Mouse (Mus musculus) liver, adult 2 months (tissue): ENCODE measurements around the gene Armh4.

Experiments
- CTCF ChIP-seq: fragments of 200-500 bp; IDR thresholded peaks from 2 replicates; pipeline ENCODE4 v1.5.1; 2011; ENCODE audit warnings: low read depth, low read length, control low read depth
- POLR2A ChIP-seq: fragments of 200-500 bp; IDR thresholded peaks from 2 replicates; pipeline ENCODE4 v1.6.1; 2011; ENCODE audit warnings: low read length, control low read depth; ENCODE audit not compliant: insufficient read depth; ENCODE audit errors: extremely low read depth

DNA sequence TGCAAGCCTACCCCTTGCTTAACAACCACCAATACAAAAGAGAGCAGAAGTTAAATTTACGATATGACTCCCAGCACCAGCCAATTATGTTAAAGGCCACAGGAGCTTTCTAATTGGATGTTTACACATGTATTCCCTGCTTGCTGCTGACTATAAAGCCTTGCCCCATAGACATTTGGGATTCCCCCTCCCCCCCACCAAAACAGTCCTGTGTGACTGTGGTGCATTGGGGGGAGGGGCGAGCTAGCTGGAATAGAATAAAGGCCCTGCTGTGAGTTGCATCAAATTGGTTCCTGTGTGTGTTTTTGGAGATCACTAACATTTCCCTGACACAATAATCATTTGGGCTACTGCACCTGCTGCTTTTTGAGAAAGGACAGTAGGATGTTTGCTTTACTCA lies 106.6 kb downstream of the Armh4 start:
- TF ChIP-seq CTCF (no peak), POLR2A (no peak)
